7 mouse cellular contexts compared by ENCODE assay signal in genomic region chr7:139979011-139979719, GRCm38 (mm10). TPM values are rescaled to one million over a fixed set of nuclear protein-coding genes. Genes with fewer than 3 reads are reported as not detected.
DNase-seq lines count a peak whose midpoint lies in the region; ATAC-seq and TF ChIP-seq lines count a peak whose summit lies in the region.

No protein-coding gene starts in this region.

- peak overlapping the region; percentile 42 for H3K9ac ChIP-seq in lung, embryonic 14.5 days
- peak overlapping the region; percentile 71 for H3K9ac ChIP-seq in embryonic facial prominence, embryonic 14.5 days (ENCODE audit: low read depth, low read length)
- H3K9ac ChIP-seq in intestine, embryonic 15.5 days = 0 out of 2 replicates have a peak overlapping the region, but pooled peaks have one; percentile 11

- TF ChIP-seq CTCF in lung, embryonic 14.5 days (IDR thresholded peaks at IDR 0.05; ENCODE audit: low read depth) = no peak

- H3K27me3 ChIP-seq in lung, embryonic 14.5 days (ENCODE audit: insufficient read depth, low read length) = no peaks in the 10 kb centered on the region
- H3K27me3 ChIP-seq in embryonic facial prominence, embryonic 14.5 days (replicated peaks; ENCODE audit: control insufficient read depth, insufficient read depth, low read length) = no peaks in the 10 kb centered on the region
- H3K27me3 ChIP-seq in intestine, embryonic 15.5 days (replicated peaks) = no peaks in the 10 kb centered on the region
- peaks cover 21% of the 10 kb centered on the region for H3K27me3 ChIP-seq in megakaryocyte, embryonic 14.5 days (replicated peaks)

- DNase-seq in lung, embryonic 14.5 days = peak; percentile 19
- DNase-seq in lung, postnatal 10 days = no peak
- DNase-seq in embryonic facial prominence, embryonic 14.5 days (ENCODE audit: low spot score) = no peak
- DNase-seq in B cell, adult 2 months = no peak
- no peak for DNase-seq in adrenal gland, postnatal 4 days (ENCODE audit: low spot score in 2 of 2)

- ATAC-seq in lung, embryonic 14.5 days (ENCODE audit: insufficient read depth) = peak; percentile 73
- ATAC-seq in embryonic facial prominence, embryonic 14.5 days (ENCODE audit: low read depth) = no peak
- ATAC-seq in intestine, embryonic 15.5 days = peak; percentile 75

- H3K4me2 ChIP-seq in lung, embryonic 14.5 days = peak overlapping the region; percentile 80
- peak overlapping the region; percentile 87 for H3K4me2 ChIP-seq in embryonic facial prominence, embryonic 14.5 days (ENCODE audit: low read depth, low read length)
- peak overlapping the region; percentile 93 for H3K4me2 ChIP-seq in intestine, embryonic 15.5 days (replicated peaks)

- 38% methylated on average over 13 of the region's 13 CpGs for WGBS in lung, embryonic 14.5 days
- 40% methylated on average over 13 of the region's 13 CpGs for WGBS in embryonic facial prominence, embryonic 14.5 days
- 38% methylated on average over 13 of the region's 13 CpGs for WGBS in intestine, embryonic 15.5 days

- H3K4me1 ChIP-seq in lung, embryonic 14.5 days (ENCODE audit: insufficient read depth) = no peaks in the 10 kb centered on the region
- H3K4me1 ChIP-seq in embryonic facial prominence, embryonic 14.5 days (ENCODE audit: control insufficient read depth, insufficient read depth, low read length) = peaks cover 10% of the 10 kb centered on the region
- H3K4me1 ChIP-seq in intestine, embryonic 15.5 days (replicated peaks) = peaks cover 8% of the 10 kb centered on the region
- H3K4me1 ChIP-seq in megakaryocyte, embryonic 14.5 days = peaks cover 85% of the 10 kb centered on the region

- H3K27ac ChIP-seq in lung, embryonic 14.5 days (ENCODE audit: low read depth) = no peak overlapping the region
- no peak overlapping the region for H3K27ac ChIP-seq in embryonic facial prominence, embryonic 14.5 days (replicated peaks; ENCODE audit: low read depth, low read length)
- no peak overlapping the region for H3K27ac ChIP-seq in intestine, embryonic 15.5 days

- no peaks in the 10 kb centered on the region for H3K9me3 ChIP-seq in lung, embryonic 14.5 days (ENCODE audit: low read depth, low read length)
- no peaks in the 10 kb centered on the region for H3K9me3 ChIP-seq in embryonic facial prominence, embryonic 14.5 days (ENCODE audit: control insufficient read depth, low read length)
- H3K9me3 ChIP-seq in intestine, embryonic 15.5 days = no peaks in the 10 kb centered on the region
- H3K9me3 ChIP-seq in megakaryocyte, embryonic 14.5 days = no peaks in the 10 kb centered on the region

- no peaks in the 10 kb centered on the region for H3K36me3 ChIP-seq in lung, embryonic 14.5 days (ENCODE audit: insufficient read depth)
- no peaks in the 10 kb centered on the region for H3K36me3 ChIP-seq in embryonic facial prominence, embryonic 14.5 days (ENCODE audit: control insufficient read depth, insufficient read depth, low read length)
- H3K36me3 ChIP-seq in intestine, embryonic 15.5 days = no peaks in the 10 kb centered on the region
- peaks cover 12% of the 10 kb centered on the region for H3K36me3 ChIP-seq in megakaryocyte, embryonic 14.5 days (replicated peaks; ENCODE audit: low read length)

- peak overlapping the region; percentile 45 for H3K4me3 ChIP-seq in lung, embryonic 14.5 days (ENCODE audit: low read depth, low read length)
- H3K4me3 ChIP-seq in embryonic facial prominence, embryonic 14.5 days (ENCODE audit: low read depth, low read length) = peak overlapping the region; percentile 55
- H3K4me3 ChIP-seq in intestine, embryonic 15.5 days (replicated peaks) = peak overlapping the region; percentile 56
- H3K4me3 ChIP-seq in megakaryocyte, embryonic 14.5 days (replicated peaks) = peak overlapping the region; percentile 77

RNA-seq across cellular contexts. Expression of gene 6430531B16Rik, which starts 0.6 kb away (rescaled TPM):
- 0.30 and 0.37 TPM in 2 replicates for polyA plus RNA-seq in lung, embryonic 14.5 days (2014; fragmentation: Nextera tagmentation; extraction: Ambion mirVana)
- 0.48 and 2.4 TPM in 2 replicates for polyA plus RNA-seq in embryonic facial prominence, embryonic 14.5 days (2014; fragmentation: Nextera tagmentation; extraction: Ambion mirVana)
- 0.15 and 0.24 TPM in 2 replicates for polyA plus RNA-seq in intestine, embryonic 15.5 days (2015; fragmentation: Nextera tagmentation; extraction: Ambion mirVana)
- polyA plus RNA-seq in megakaryocyte, embryonic 14.5 days (2012; ENCODE audit: insufficient read depth, low replicate concordance) = 0.31 TPM in 1 of 2 replicates, not detected in the other
- 1 to 10 TPM in 1 of 2 experiments, under 1 TPM in 1; 0.54 to 1.2 TPM for total RNA-seq in adrenal gland, postnatal 4 days (2021)

RNA-seq across cellular contexts. Expression of gene Adam8, which starts 13.2 kb away (rescaled TPM):
- polyA plus RNA-seq in lung, embryonic 14.5 days (2014; fragmentation: Nextera tagmentation; extraction: Ambion mirVana) = 1.7 and 2.0 TPM in 2 replicates
- polyA plus RNA-seq in embryonic facial prominence, embryonic 14.5 days (2014; fragmentation: Nextera tagmentation; extraction: Ambion mirVana) = 1.5 and 2.4 TPM in 2 replicates
- 1.3 and 2.2 TPM in 2 replicates for polyA plus RNA-seq in intestine, embryonic 15.5 days (2015; fragmentation: Nextera tagmentation; extraction: Ambion mirVana)
- 7.8 and 22.3 TPM in 2 replicates for polyA plus RNA-seq in megakaryocyte, embryonic 14.5 days (2012; ENCODE audit: insufficient read depth, low replicate concordance)
- 1 to 10 TPM; 1.8 to 2.0 TPM for total RNA-seq in adrenal gland, postnatal 4 days (2021)

RNA-seq across cellular contexts. Expression of gene Utf1, which starts 35.6 kb away (rescaled TPM):
- polyA plus RNA-seq in lung, embryonic 14.5 days (2014; fragmentation: Nextera tagmentation; extraction: Ambion mirVana) = 0.14 TPM in 1 of 2 replicates, not detected in the other
- polyA plus RNA-seq in embryonic facial prominence, embryonic 14.5 days (2014; fragmentation: Nextera tagmentation; extraction: Ambion mirVana) = 0.22 TPM in 1 of 2 replicates, not detected in the other
- polyA plus RNA-seq in intestine, embryonic 15.5 days (2015; fragmentation: Nextera tagmentation; extraction: Ambion mirVana) = not detected in 2 replicates
- polyA plus RNA-seq in megakaryocyte, embryonic 14.5 days (2012; ENCODE audit: insufficient read depth, low replicate concordance) = not detected in 2 replicates
- total RNA-seq in adrenal gland, postnatal 4 days (2021) = not detected

RNA-seq across cellular contexts. Expression of gene Zfp511, which starts 57.0 kb away (rescaled TPM):
- 39.1 and 39.5 TPM in 2 replicates for polyA plus RNA-seq in lung, embryonic 14.5 days (2014; fragmentation: Nextera tagmentation; extraction: Ambion mirVana)
- polyA plus RNA-seq in embryonic facial prominence, embryonic 14.5 days (2014; fragmentation: Nextera tagmentation; extraction: Ambion mirVana) = 31.1 and 31.4 TPM in 2 replicates
- 32.2 and 32.9 TPM in 2 replicates for polyA plus RNA-seq in intestine, embryonic 15.5 days (2015; fragmentation: Nextera tagmentation; extraction: Ambion mirVana)
- 13.1 and 14.7 TPM in 2 replicates for polyA plus RNA-seq in megakaryocyte, embryonic 14.5 days (2012; ENCODE audit: insufficient read depth, low replicate concordance)
- total RNA-seq in adrenal gland, postnatal 4 days (2021) = 10 to 100 TPM; 20.2 to 21.9 TPM

RNA-seq across cellular contexts. Expression of gene Tubgcp2, which starts 57.3 kb away (rescaled TPM):
- 63.0 and 65.8 TPM in 2 replicates for polyA plus RNA-seq in lung, embryonic 14.5 days (2014; fragmentation: Nextera tagmentation; extraction: Ambion mirVana)
- polyA plus RNA-seq in embryonic facial prominence, embryonic 14.5 days (2014; fragmentation: Nextera tagmentation; extraction: Ambion mirVana) = 46.2 and 58.5 TPM in 2 replicates
- polyA plus RNA-seq in intestine, embryonic 15.5 days (2015; fragmentation: Nextera tagmentation; extraction: Ambion mirVana) = 39.8 and 41.3 TPM in 2 replicates
- 0.54 and 3.8 TPM in 2 replicates for polyA plus RNA-seq in megakaryocyte, embryonic 14.5 days (2012; ENCODE audit: insufficient read depth, low replicate concordance)
- 10 to 100 TPM; 53.7 to 55.8 TPM for total RNA-seq in adrenal gland, postnatal 4 days (2021)

Comparison
In these comparisons a context has a peak if more than half of its experiments do, and no peak if none do; other contexts are left out.
1. H3K9ac ChIP-seq: peak in every context shown above with its lines; median percentile 71 in embryonic facial prominence, embryonic 14.5 days; 42 in lung, embryonic 14.5 days; 11 in intestine, embryonic 15.5 days.